Mouse (Mus musculus): ENCODE measurements around the gene Fhit. TPM values are rescaled to one million over a fixed set of nuclear protein-coding genes. Genes with fewer than 3 reads are reported as not detected.

Gene Fhit
- total and polyA plus RNA-seq, 2 experiments from 2014 or later, result 9.9 to 11.8 TPM

DNA sequence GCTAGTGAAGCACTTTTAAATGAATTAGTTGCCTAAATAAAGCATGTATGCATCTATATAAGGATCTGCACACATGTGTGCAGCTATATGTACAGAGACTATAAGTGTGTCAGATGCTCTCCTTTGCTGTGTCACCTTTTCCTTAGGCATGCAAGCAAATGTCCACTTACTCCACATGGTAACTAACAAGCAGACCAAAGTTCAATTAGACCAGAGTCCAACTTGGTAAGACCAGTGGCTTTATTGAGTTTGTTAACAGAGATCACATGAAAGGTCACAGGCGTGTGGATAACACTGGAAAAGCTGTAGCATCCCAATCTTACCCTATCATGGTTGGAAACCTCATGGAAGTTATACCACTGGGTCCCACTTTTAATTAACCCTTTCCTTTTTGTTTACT is 1572.7 kb downstream of the Fhit start:
- no peak for DNase-seq (ENCODE audit: low spot score)
- no peak overlapping the region for H3K27ac ChIP-seq (ENCODE audit: low read depth, low read length)
- no peak for ATAC-seq (ENCODE audit: low FRiP score)
- H3K9ac ChIP-seq (replicated peaks; ENCODE audit: low read length, poor library complexity, severe bottlenecking), result no peak overlapping the region
- H3K4me1 ChIP-seq (ENCODE audit: insufficient read depth, low read length), result no peaks in the 10 kb centered on the region
- no peak for TF ChIP-seq CTCF (IDR thresholded peaks at IDR 0.05)
- no peak overlapping the region for H3K4me2 ChIP-seq (ENCODE audit: low read depth, low read length, poor library complexity, severe bottlenecking)
- WGBS, result 88% methylated on average over 1 of the region's 1 CpGs
- H3K36me3 ChIP-seq (ENCODE audit: insufficient read depth, low read length), result no peaks in the 10 kb centered on the region
- H3K4me3 ChIP-seq (ENCODE audit: low read depth, low read length), result no peak overlapping the region
- H3K27me3 ChIP-seq (ENCODE audit: insufficient read depth, low read length), result no peaks in the 10 kb centered on the region
- no peaks in the 10 kb centered on the region for H3K9me3 ChIP-seq (ENCODE audit: low read length)

DNA sequence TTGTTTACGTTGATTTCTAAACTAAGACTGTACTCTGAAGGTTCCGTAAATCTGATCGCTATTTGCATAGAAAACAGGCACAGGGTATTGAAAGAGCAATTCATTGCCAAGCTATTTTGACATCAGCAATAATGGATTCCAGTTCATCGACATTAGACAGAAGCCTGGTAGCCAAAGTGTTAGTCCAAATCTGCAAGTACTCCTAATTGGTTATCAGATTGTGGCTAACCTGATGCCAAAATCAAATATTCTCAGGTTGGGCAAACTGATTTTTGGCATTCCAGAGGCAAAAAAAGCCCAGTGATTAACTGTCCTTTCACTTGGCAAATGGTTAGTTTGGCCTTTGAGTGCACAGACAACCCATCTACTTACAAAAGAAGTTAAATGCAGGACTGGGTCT is 1573.9 kb downstream of the Fhit start:
- Histone ChIP-seq H3K27ac (ENCODE audit: low read depth, low read length) (no peak overlapping the region), H3K4me2 (ENCODE audit: low read depth, low read length, poor library complexity, severe bottlenecking) (no peak overlapping the region), H3K27me3 (ENCODE audit: insufficient read depth, low read length) (no peaks in the 10 kb centered on the region), H3K4me3 (ENCODE audit: low read depth, low read length) (no peak overlapping the region), H3K9ac (replicated peaks; ENCODE audit: low read length, poor library complexity, severe bottlenecking) (no peak overlapping the region), H3K36me3 (ENCODE audit: insufficient read depth, low read length) (no peaks in the 10 kb centered on the region), H3K4me1 (ENCODE audit: insufficient read depth, low read length) (no peaks in the 10 kb centered on the region), H3K9me3 (ENCODE audit: low read length) (no peaks in the 10 kb centered on the region)
- DNase-seq (ENCODE audit: low spot score) (no peak), ATAC-seq (ENCODE audit: low FRiP score) (no peak)
- 95% methylated on average over 4 of the region's 4 CpGs for WGBS
- no peak for TF ChIP-seq CTCF (IDR thresholded peaks at IDR 0.05)

DNA sequence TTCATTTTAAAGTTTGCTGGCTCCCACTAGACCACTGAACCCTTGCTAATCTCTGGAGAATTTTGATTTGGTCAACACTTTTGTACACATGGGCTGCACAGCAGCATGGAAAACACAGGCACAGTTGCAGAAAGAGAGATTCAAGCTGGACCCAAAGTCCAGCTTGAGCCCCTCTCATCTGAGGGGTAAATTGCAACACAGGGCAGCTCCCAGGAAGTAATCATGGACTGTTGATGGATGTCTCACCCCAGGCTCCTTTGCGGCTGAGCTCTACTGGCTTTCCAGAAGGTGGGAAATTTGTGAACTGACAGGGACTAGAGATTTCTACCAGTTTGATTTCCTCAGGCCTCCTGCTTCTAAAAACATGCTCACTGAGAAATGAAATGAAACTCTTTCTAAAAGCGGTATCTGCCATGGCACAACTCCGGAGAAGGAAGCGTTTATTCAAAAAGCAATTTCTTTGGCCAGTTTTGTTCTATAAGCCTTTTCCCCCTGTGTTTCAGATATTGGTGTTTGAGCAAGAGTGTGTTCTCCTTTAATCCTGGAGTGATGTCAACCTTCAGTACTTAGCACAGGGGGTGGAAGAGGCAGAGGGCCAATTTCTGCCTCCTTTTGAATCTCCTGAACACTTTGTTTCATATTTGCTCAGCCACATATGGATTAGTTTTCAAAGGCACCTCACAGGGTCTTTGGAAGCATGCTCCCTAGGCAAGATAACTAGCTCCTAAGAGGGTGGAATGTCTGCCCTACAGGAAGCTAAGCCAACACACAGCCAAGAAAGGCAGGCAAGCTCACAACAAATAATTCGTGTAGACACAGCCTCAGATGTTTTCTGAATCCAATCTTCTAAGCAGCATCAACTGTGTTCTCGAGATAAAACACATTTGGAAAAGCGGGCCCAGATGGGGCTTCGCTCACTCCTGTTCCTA is 1578.3 kb downstream of the Fhit start:
- 70% methylated on average over 8 of the region's 8 CpGs for WGBS
- no peak overlapping the region for H3K4me3 ChIP-seq (ENCODE audit: low read depth, low read length)
- no peaks in the 10 kb centered on the region for H3K36me3 ChIP-seq (ENCODE audit: insufficient read depth, low read length)
- ATAC-seq (ENCODE audit: low FRiP score) (no peak), DNase-seq (ENCODE audit: low spot score) (peak; percentile 11)
- H3K9ac ChIP-seq (replicated peaks; ENCODE audit: low read length, poor library complexity, severe bottlenecking), result no peak overlapping the region
- no peaks in the 10 kb centered on the region for H3K9me3 ChIP-seq (ENCODE audit: low read length)
- no peak overlapping the region for H3K27ac ChIP-seq (ENCODE audit: low read depth, low read length)
- H3K27me3 ChIP-seq (ENCODE audit: insufficient read depth, low read length), result no peaks in the 10 kb centered on the region
- TF ChIP-seq CTCF (IDR thresholded peaks at IDR 0.05), result no peak
- H3K4me1 ChIP-seq (ENCODE audit: insufficient read depth, low read length), result no peaks in the 10 kb centered on the region
- H3K4me2 ChIP-seq (ENCODE audit: low read depth, low read length, poor library complexity, severe bottlenecking), result no peak overlapping the region

DNA sequence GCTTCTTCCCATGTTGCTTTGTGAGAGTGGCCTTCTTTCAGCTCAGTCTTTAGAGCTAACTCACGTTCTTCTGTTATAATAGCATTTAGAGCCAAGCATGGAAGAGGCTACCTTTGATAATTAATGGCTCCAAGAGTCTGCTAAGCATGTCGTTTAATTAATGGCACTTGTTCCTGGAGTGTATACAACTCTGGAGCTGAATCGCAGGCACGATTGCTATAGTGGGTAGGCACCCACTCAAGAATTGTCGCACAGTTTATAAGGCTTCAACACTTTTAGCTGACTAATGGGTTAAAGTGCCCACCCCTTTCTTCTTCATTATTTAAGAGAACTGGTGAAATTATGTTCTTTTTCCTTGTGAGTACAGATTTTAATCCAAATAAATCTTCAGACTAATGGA is 1605.5 kb downstream of the Fhit start:
- Histone ChIP-seq H3K36me3 (ENCODE audit: insufficient read depth, low read length) (no peaks in the 10 kb centered on the region), H3K9ac (replicated peaks; ENCODE audit: low read length, poor library complexity, severe bottlenecking) (no peak overlapping the region), H3K4me3 (ENCODE audit: low read depth, low read length) (no peak overlapping the region), H3K27ac (ENCODE audit: low read depth, low read length) (no peak overlapping the region), H3K4me1 (ENCODE audit: insufficient read depth, low read length) (no peaks in the 10 kb centered on the region), H3K9me3 (ENCODE audit: low read length) (no peaks in the 10 kb centered on the region), H3K27me3 (ENCODE audit: insufficient read depth, low read length) (no peaks in the 10 kb centered on the region), H3K4me2 (ENCODE audit: low read depth, low read length, poor library complexity, severe bottlenecking) (no peak overlapping the region)
- no peak for TF ChIP-seq CTCF (IDR thresholded peaks at IDR 0.05)
- 74% methylated on average over 5 of the region's 5 CpGs for WGBS
- no peak for ATAC-seq (ENCODE audit: low FRiP score)
- DNase-seq (ENCODE audit: low spot score), result no peak

DNA sequence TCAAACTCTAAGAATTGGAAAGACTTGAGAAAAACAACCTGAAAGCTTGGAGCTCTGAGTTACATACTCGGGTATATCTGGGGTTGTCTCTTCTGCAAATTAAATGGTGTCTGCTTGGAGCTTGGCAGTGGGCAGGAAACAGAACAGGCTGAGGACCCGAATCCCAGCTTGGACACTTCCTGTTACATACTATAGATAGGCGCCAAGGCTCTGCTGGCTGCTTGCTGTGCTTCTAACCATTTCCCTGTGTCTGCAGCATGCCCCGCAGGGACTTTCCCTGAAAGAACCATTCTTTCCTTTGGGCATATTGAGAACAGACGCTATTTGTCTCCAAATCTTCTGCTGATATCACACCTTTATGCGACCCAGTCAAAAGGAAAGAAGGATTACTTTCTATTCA is 1606.0 kb downstream of the Fhit start:
- H3K4me3 ChIP-seq (ENCODE audit: low read depth, low read length), result no peak overlapping the region
- ATAC-seq (ENCODE audit: low FRiP score) (no peak), DNase-seq (ENCODE audit: low spot score) (no peak)
- H3K4me2 ChIP-seq (ENCODE audit: low read depth, low read length, poor library complexity, severe bottlenecking), result no peak overlapping the region
- no peak overlapping the region for H3K9ac ChIP-seq (replicated peaks; ENCODE audit: low read length, poor library complexity, severe bottlenecking)
- TF ChIP-seq CTCF (IDR thresholded peaks at IDR 0.05), result no peak
- H3K27ac ChIP-seq (ENCODE audit: low read depth, low read length), result no peak overlapping the region
- 61% methylated on average over 6 of the region's 6 CpGs for WGBS
- H3K27me3 ChIP-seq (ENCODE audit: insufficient read depth, low read length), result no peaks in the 10 kb centered on the region
- no peaks in the 10 kb centered on the region for H3K9me3 ChIP-seq (ENCODE audit: low read length)
- no peaks in the 10 kb centered on the region for H3K4me1 ChIP-seq (ENCODE audit: insufficient read depth, low read length)
- no peaks in the 10 kb centered on the region for H3K36me3 ChIP-seq (ENCODE audit: insufficient read depth, low read length)

DNA sequence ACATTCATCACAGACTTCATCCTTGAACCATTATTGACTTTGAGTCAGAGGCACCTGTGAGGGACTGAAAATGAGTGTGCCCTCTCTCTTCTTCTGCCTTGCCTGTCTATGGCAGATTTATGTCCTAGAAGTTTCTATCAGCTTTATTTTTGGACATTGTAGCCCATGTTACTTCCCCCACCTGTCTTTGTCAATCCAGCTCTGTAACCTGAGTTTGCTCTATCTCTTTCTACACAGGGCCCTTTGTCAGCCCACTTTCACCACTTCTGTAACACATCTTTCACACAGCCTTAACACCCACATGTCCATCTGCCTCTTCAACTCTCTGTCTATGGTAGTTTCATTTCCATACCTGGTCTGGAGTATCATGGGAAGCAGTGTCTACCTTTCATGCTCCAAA is 1609.7 kb downstream of the Fhit start:
- H3K4me3 ChIP-seq (ENCODE audit: low read depth, low read length), result no peak overlapping the region
- DNase-seq (ENCODE audit: low spot score) (no peak), ATAC-seq (ENCODE audit: low FRiP score) (no peak)
- no peak overlapping the region for H3K27ac ChIP-seq (ENCODE audit: low read depth, low read length)
- H3K9ac ChIP-seq (replicated peaks; ENCODE audit: low read length, poor library complexity, severe bottlenecking), result no peak overlapping the region
- no peaks in the 10 kb centered on the region for H3K4me1 ChIP-seq (ENCODE audit: insufficient read depth, low read length)
- H3K4me2 ChIP-seq (ENCODE audit: low read depth, low read length, poor library complexity, severe bottlenecking), result no peak overlapping the region
- H3K9me3 ChIP-seq (ENCODE audit: low read length), result no peaks in the 10 kb centered on the region
- H3K36me3 ChIP-seq (ENCODE audit: insufficient read depth, low read length), result no peaks in the 10 kb centered on the region
- TF ChIP-seq CTCF (IDR thresholded peaks at IDR 0.05), result no peak
- H3K27me3 ChIP-seq (ENCODE audit: insufficient read depth, low read length), result no peaks in the 10 kb centered on the region

Measured in midbrain, postnatal 0 days (tissue).